22 mouse cellular contexts compared by ENCODE assay signal in the genomic region with DNA sequence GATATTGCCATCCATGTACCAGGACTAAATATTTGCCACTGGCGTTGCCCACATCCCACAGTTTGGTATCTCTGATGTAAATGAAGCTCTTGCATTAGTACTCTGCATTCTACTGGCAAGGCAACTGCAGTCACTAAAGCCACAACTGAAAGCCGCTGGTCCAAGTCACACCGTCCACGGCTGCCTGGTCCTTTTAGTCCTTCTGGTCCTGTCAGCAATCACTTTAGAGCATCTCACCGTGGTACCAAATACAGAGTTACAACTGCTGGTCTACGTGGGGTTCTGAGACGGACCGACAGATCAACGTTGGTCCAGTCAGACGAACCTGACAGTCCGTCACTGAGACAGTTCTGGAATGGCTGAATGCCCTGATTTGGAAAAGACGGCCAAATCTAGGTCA. TPM values are rescaled to one million over a fixed set of nuclear protein-coding genes. Genes with fewer than 3 reads are reported as not detected.
"Had no signal": no experiment of that assay in that cellular context is flagged by ENCODE, and none has a peak within 500 bp of the region (broad histone marks: within the 10 kb centered on the region; RNA-seq: fewer than 3 reads in every experiment).

No protein-coding gene starts in this region.

- H3K27me3 ChIP-seq: neural tube, embryonic 13.5 days; neural tube, embryonic 15.5 days; stomach, embryonic 15.5 days had no signal

- H3K9me3 ChIP-seq: neural tube, embryonic 13.5 days; neural tube, embryonic 15.5 days; stomach, embryonic 15.5 days had no signal

- H3K27ac ChIP-seq: neural tube, embryonic 13.5 days; neural tube, embryonic 15.5 days; stomach, embryonic 15.5 days; stomach, postnatal 0 days had no signal

- H3K9ac ChIP-seq: neural tube, embryonic 13.5 days; neural tube, embryonic 15.5 days; stomach, embryonic 15.5 days had no signal

- DNase-seq: retina, postnatal 1 day; right cerebral cortex, adult 18-20 months; right cerebral cortex, postnatal 14 days; right cerebral cortex, postnatal 25 days; right cerebral cortex, postnatal 4 days; spleen, adult 18-20 months; thymus, adult 18-20 months; thymus, adult 2 months; thymus, postnatal 14 days; thymus, postnatal 25 days; thymus, postnatal 36 days; thymus, postnatal 4 days had no signal

- H3K4me2 ChIP-seq: neural tube, embryonic 13.5 days; neural tube, embryonic 15.5 days; stomach, embryonic 15.5 days had no signal

- H3K4me1 ChIP-seq: neural tube, embryonic 13.5 days; neural tube, embryonic 15.5 days; stomach, embryonic 15.5 days had no signal

- H3K4me3 ChIP-seq: neural tube, embryonic 13.5 days; neural tube, embryonic 15.5 days; stomach, embryonic 15.5 days had no signal

RNA-seq across cellular contexts. Expression of a gene that starts 20.5 kb away (rescaled TPM):
- total RNA-seq: neutrophil, adult 5-6 weeks had no signal
- polyA plus RNA-seq: small intestine, adult 2 months; spleen, adult 2 months; stomach, embryonic 14.5 days; stomach, embryonic 15.5 days; stomach, embryonic 16.5 days; stomach, postnatal 0 days; thymus, adult 2 months; urinary bladder, adult 2 months had no signal
